Mouse (Mus musculus) monocyte, adult 2 months (primary cell): ENCODE results near the gene Nav2.

Source experiments
- DNase-seq, 2 experiments: peaks; one replicate each; pipeline ENCODE4 v3.0.0; 2022; ENCODE audit warnings: low spot score in 2 of 2, low read depth in 1 of 2

Nav2 gene

GRCm38 (mm10) chr7:49581951-49582350 is 673.4 kb downstream of the Nav2 start:
- DNase-seq, result no peak

GRCm38 (mm10) chr7:49582551-49582950 is 674.0 kb downstream of the Nav2 start:
- DNase-seq, result no peak

- DNase-seq, result no peak
Observed at GRCm38 (mm10) chr7:49583176-49583575, 674.7 kb downstream of the Nav2 start.

- no peak for DNase-seq
Observed at GRCm38 (mm10) chr7:49586530-49587120, 678.1 kb downstream of the Nav2 start.

- DNase-seq, result no peak
Observed at GRCm38 (mm10) chr7:49589635-49590034, 681.1 kb downstream of the Nav2 start.

- no peak for DNase-seq
Observed at GRCm38 (mm10) chr7:49597776-49598175, 689.3 kb downstream of the Nav2 start.

GRCm38 (mm10) chr7:49598225-49598624 is 689.7 kb downstream of the Nav2 start:
- no peak for DNase-seq

- DNase-seq, result no peak
Observed at GRCm38 (mm10) chr7:49599950-49600349, 691.4 kb downstream of the Nav2 start.

GRCm38 (mm10) chr7:49601191-49601975 is 692.9 kb downstream of the Nav2 start:
- no peak for DNase-seq

GRCm38 (mm10) chr7:49604244-49604643 is 695.7 kb downstream of the Nav2 start:
- no peak for DNase-seq

- DNase-seq, result no peak
Observed at GRCm38 (mm10) chr7:49604965-49605795, 696.7 kb downstream of the Nav2 start.

- DNase-seq, result no peak
Observed at GRCm38 (mm10) chr7:49616258-49616735, 707.8 kb downstream of the Nav2 start.

GRCm38 (mm10) chr7:49617087-49617486 is 708.6 kb downstream of the Nav2 start:
- DNase-seq, result no peak

- DNase-seq, result no peak
Observed at GRCm38 (mm10) chr7:49620160-49620559, 711.6 kb downstream of the Nav2 start.

GRCm38 (mm10) chr7:49631885-49632284 is 723.4 kb downstream of the Nav2 start:
- DNase-seq, result no peak

GRCm38 (mm10) chr7:49632391-49632790 is 723.9 kb downstream of the Nav2 start:
- no peak for DNase-seq

GRCm38 (mm10) chr7:49633375-49633956 is 725.0 kb downstream of the Nav2 start:
- no peak for DNase-seq

- DNase-seq, result no peak
Observed at GRCm38 (mm10) chr7:49634291-49635073, 726.0 kb downstream of the Nav2 start.

GRCm38 (mm10) chr7:49635074-49635621 is 726.6 kb downstream of the Nav2 start:
- DNase-seq, result no peak

- no peak for DNase-seq
Observed at GRCm38 (mm10) chr7:49635971-49636370, 727.5 kb downstream of the Nav2 start.
